Mouse (Mus musculus): ENCODE data around the gene Ireb2.
"Not testable (repeated sequence)": the region's sequence is repeated elsewhere in the genome, so short reads cannot be mapped to it uniquely, and the experiment has no call there.

The Ireb2 gene

DNA sequence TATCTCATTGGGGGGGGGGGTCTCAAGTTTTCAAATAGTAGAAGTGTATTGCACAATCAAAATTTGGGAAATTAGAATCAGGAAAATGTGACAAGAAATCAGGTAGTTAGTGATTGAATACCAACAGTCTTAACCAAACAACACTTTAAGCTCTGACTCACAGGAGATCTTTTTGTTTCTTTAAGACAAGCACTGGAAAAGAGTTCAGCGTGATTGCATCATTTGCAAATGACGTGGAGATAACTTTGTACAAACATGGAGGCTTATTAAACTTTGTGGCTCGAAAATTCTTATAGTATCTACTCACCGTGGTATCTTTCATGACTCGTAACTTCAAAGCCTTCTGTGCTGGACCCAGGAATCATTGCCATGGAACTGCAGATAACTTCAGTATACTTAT lies 45.9 kb downstream of the Ireb2 start:
- DNase-seq (ENCODE audit: inconsistent ontology term), result no peak

GRCm38 (mm10) chr9:54915576-54915975 lies 52.0 kb downstream of the Ireb2 start:
- DNase-seq (ENCODE audit: inconsistent ontology term), result no peak

DNA sequence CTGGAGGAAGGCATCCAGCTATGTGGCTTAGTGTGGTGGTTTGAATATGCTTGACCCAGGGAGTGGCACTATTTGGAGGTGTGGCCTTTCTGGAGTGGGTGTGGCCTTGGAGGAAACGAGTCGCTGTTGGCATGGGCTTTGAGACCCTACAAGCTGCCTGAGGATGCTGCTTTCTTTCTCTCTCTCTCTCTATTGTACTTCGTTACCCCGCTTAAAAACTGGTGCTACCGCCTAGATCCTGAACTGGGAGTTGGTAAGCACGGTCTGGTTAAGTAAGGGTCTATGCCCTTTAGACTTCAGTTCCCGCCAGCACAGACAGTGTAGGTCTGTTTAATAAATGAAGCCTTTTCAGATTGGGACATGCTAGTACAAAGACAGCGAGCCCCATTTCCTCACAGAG lies 52.8 kb downstream of the Ireb2 start:
- DNase-seq (ENCODE audit: inconsistent ontology term), result no peak

DNA sequence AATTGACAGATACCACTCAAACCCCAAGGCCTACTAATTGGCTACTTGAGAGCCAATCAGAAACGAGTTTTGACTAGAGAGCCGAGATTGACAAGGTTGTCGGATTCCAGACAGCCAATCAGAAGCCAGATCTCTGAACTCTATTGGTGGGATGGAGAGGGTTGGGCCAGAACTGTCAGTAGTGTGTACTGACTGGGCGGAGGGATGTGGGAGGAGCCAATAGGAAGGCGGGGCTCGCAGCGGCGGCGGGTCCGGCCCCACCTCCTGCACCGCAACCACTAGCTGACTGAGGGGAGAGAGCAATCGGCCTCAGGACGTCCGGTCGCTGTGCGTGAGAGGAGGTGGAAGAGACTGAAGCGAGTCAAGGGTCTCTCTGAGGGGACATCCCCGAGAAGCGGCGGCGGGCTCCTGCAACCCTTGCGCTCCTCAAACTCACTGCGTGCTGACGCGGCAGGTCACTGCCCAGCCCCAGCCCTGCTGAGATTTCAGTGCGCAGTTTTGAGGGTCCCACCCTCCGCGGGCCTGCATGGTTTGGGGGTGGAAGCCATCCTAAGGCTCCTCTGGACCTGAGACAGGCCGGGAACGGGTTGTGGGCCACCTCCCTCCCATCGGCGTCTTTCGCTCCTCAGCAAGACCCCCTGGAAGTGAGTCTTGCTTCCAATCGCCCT lies 53.6 kb downstream of the Ireb2 start, which contains the start of gene Hykk:
TSS of gene Hykk (plus strand) at position 274 of the 668 bp plus-strand sequence.
- DNase-seq (ENCODE audit: inconsistent ontology term), result peak; percentile 97

GRCm38 (mm10) chr9:54918191-54918590 lies 54.6 kb downstream of the Ireb2 start:
- DNase-seq (ENCODE audit: inconsistent ontology term), result no peak

- no peak for DNase-seq (ENCODE audit: inconsistent ontology term)
Measured at GRCm38 (mm10) chr9:54918781-54919180, 55.2 kb downstream of the Ireb2 start.

DNA sequence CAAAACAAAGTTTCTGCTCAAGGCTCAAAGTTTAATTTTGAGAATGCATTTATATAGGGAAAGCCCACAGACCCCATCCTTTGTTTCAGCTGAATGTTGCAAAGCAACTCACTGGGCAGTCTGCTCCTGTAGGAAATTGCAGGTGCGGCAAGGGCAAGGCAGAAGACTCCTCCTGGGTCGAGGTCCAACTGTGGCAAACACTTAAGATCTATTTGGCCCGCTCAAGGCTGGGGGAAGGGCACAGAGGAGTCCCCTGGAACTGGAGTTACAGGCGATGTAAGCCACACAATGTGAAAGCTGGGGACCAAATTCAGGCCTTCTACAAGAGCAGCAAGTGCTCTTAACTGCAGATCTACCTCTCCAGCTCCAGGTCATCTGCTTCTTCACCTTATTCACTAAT lies 56.4 kb downstream of the Ireb2 start:
- DNase-seq (ENCODE audit: inconsistent ontology term), result no peak

GRCm38 (mm10) chr9:54930741-54931140 lies 67.2 kb downstream of the Ireb2 start:
- DNase-seq (ENCODE audit: inconsistent ontology term), result no peak

GRCm38 (mm10) chr9:54931765-54932164 lies 68.2 kb downstream of the Ireb2 start:
- no peak for DNase-seq (ENCODE audit: inconsistent ontology term)

GRCm38 (mm10) chr9:54932379-54932778 lies 68.8 kb downstream of the Ireb2 start:
- DNase-seq (ENCODE audit: inconsistent ontology term), result no peak

DNA sequence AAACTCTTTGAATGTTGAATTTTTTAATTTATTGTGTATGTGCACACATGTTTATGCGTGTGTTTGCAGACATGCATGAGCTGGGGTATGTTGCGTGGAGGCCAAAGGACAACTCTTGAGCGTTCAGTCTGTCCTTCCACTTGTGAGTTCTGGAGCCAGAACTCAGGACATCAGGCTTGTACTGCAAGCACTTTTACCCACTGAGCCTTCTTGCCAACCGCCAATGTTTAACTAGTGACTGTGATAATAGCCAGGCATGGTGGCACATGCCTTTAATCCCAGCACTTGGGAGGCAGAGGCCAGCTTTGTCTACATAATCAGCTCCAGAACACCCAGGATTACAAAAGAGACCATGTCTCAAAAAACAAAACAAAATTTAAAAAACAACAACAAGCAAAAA lies 78.5 kb downstream of the Ireb2 start:
- DNase-seq (ENCODE audit: inconsistent ontology term), result no peak

GRCm38 (mm10) chr9:54944467-54944866 lies 80.9 kb downstream of the Ireb2 start:
- no peak for DNase-seq (ENCODE audit: inconsistent ontology term)

- no peak for DNase-seq (ENCODE audit: inconsistent ontology term)
Measured at GRCm38 (mm10) chr9:54946256-54946655, 82.7 kb downstream of the Ireb2 start.

DNA sequence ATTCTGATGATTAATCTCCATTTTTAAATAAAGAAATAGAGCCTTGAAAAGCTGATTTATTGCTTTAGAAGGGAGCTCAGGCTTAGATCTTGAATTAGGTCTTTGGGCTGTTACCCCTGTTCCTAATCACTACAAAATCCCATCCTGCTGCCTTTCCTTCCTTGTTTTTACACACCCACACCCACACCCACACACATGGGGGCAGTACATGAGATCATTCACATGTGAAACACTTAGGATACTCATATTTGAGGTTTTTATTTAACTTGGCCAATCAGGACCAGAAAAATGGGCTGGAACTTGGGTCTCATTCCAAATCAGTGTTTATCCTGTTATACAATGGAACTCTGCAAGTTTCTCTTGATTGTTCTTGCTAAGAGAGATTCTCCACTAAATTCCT lies 85.9 kb downstream of the Ireb2 start:
- no peak for DNase-seq (ENCODE audit: inconsistent ontology term)

- DNase-seq (ENCODE audit: inconsistent ontology term), result not testable (repeated sequence)
Measured at GRCm38 (mm10) chr9:54950162-54950561, 86.6 kb downstream of the Ireb2 start.

DNA sequence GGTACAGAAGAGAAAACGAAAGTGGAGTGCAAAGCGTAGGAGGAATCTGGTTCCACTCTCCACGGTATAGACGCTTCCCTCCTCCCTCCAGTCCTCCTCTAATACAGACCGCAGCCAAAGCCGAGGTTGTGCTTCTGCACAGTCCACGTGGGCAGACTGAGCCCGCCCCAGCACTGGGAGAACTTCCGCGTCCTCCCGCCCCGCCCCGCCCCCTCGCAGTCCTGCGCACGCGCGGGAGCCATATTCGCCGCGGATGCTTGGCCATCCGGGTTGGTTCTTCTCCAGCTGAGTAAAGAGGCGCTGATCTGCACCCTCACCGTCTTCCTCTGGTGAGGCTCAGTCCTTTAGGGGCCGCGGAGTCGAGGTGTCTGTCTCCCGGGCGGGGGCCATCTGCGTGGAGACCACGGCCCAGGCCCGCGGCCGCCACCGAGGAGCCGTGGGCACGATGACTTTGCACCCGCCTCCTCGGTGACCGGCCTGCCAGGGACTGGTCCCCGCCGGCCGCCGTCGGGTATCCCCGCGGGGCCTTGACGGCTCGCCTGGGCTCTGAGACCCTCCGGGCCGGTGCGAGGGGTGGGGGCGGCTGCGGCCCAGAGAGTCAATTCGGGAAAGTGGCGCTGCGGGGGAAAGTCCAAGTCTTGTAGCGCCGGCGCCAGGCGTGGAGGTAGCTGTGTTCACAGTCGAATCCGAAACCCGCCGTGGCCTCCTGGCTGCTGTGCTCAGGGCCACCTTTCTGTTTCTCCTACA lies 87.2 kb downstream of the Ireb2 start, which contains the start of the genes Psma4 and AY074887:
TSS of gene Psma4 (plus strand) at position 216 of the 747 bp plus-strand sequence.
TSS of gene AY074887 (minus strand) at position 424 of the 747 bp plus-strand sequence.
- DNase-seq (ENCODE audit: inconsistent ontology term), result peak; percentile 96

GRCm38 (mm10) chr9:54961059-54961458 lies 97.5 kb downstream of the Ireb2 start:
- no peak for DNase-seq (ENCODE audit: inconsistent ontology term)

All from Muller cell, postnatal 12 days (primary cell).